Mouse (Mus musculus): ENCODE data around the gene Pax7. TPM values are rescaled to one million over a fixed set of nuclear protein-coding genes. Genes with fewer than 3 reads are reported as not detected.

Pax7 gene
- polyA plus RNA-seq, 1 experiment from 2014 or later = 2.2 TPM

GRCm38 (mm10) chr4:139822214-139823137, 10.9 kb downstream of the Pax7 start:
- no peak for ATAC-seq (ENCODE audit: low FRiP score)
- H3K4me1 ChIP-seq (replicated peaks; ENCODE audit: control insufficient read depth, insufficient read depth, low read length) = peaks cover 17% of the 10 kb centered on the region; the same call in 1 of the 2 replicates
- peaks cover 74% of the 10 kb centered on the region for H3K27me3 ChIP-seq (ENCODE audit: control insufficient read depth, insufficient read depth, low read length)
- peak overlapping the region; percentile 87 for H3K27ac ChIP-seq (ENCODE audit: low read depth, low read length)
- peak; percentile 58 for DNase-seq (ENCODE audit: low spot score)
- H3K36me3 ChIP-seq (ENCODE audit: control insufficient read depth, insufficient read depth, low read length) = no peaks in the 10 kb centered on the region
- no peaks in the 10 kb centered on the region for H3K9me3 ChIP-seq (ENCODE audit: control insufficient read depth, low read length)
- peak overlapping the region; percentile 65 for H3K9ac ChIP-seq (ENCODE audit: low read depth, low read length)
- WGBS = 1% methylated on average over 28 of the region's 28 CpGs
- H3K4me2 ChIP-seq (replicated peaks; ENCODE audit: low read depth, low read length) = peak overlapping the region; percentile 50
- H3K4me3 ChIP-seq (ENCODE audit: low read depth, low read length) = peak overlapping the region; percentile 23

GRCm38 (mm10) chr4:139821491-139822160, 11.7 kb downstream of the Pax7 start:
- H3K9ac ChIP-seq (ENCODE audit: low read depth, low read length) = peak overlapping the region; percentile 65
- under 1% methylated on average over 62 of the region's 65 CpGs for WGBS
- H3K27ac ChIP-seq (ENCODE audit: low read depth, low read length) = peak overlapping the region; percentile 87
- ATAC-seq (ENCODE audit: low FRiP score) (peak; percentile 56), DNase-seq (ENCODE audit: low spot score) (peak; percentile 85)
- H3K36me3 ChIP-seq (ENCODE audit: control insufficient read depth, insufficient read depth, low read length) = no peaks in the 10 kb centered on the region
- H3K9me3 ChIP-seq (ENCODE audit: control insufficient read depth, low read length) = no peaks in the 10 kb centered on the region
- peak overlapping the region; percentile 50 for H3K4me2 ChIP-seq (replicated peaks; ENCODE audit: low read depth, low read length)
- peaks cover 77% of the 10 kb centered on the region for H3K27me3 ChIP-seq (ENCODE audit: control insufficient read depth, insufficient read depth, low read length)
- H3K4me3 ChIP-seq (ENCODE audit: low read depth, low read length) = peak overlapping the region; percentile 23
- peaks cover 17% of the 10 kb centered on the region; the same call in 1 of the 2 replicates for H3K4me1 ChIP-seq (replicated peaks; ENCODE audit: control insufficient read depth, insufficient read depth, low read length)

- WGBS = under 1% methylated on average over 22 of the region's 22 CpGs
- Histone ChIP-seq H3K4me3 (ENCODE audit: low read depth, low read length) (peak overlapping the region; percentile 23), H3K36me3 (ENCODE audit: control insufficient read depth, insufficient read depth, low read length) (no peaks in the 10 kb centered on the region), H3K27me3 (ENCODE audit: control insufficient read depth, insufficient read depth, low read length) (peaks cover 78% of the 10 kb centered on the region), H3K4me1 (replicated peaks; ENCODE audit: control insufficient read depth, insufficient read depth, low read length) (peaks cover 17% of the 10 kb centered on the region; the same call in 1 of the 2 replicates), H3K27ac (ENCODE audit: low read depth, low read length) (peak overlapping the region; percentile 87), H3K9ac (ENCODE audit: low read depth, low read length) (peak overlapping the region; percentile 65), H3K9me3 (ENCODE audit: control insufficient read depth, low read length) (no peaks in the 10 kb centered on the region), H3K4me2 (replicated peaks; ENCODE audit: low read depth, low read length) (peak overlapping the region; percentile 50)
- ATAC-seq (ENCODE audit: low FRiP score) (peak; percentile 10; the same call in 1 of the 2 replicates), DNase-seq (ENCODE audit: low spot score) (no peak)
Measured at GRCm38 (mm10) chr4:139821071-139821470, 12.3 kb downstream of the Pax7 start.

GRCm38 (mm10) chr4:139819411-139820030, 13.8 kb downstream of the Pax7 start:
- H3K9me3 ChIP-seq (ENCODE audit: control insufficient read depth, low read length) = no peaks in the 10 kb centered on the region
- H3K27ac ChIP-seq (ENCODE audit: low read depth, low read length) = no peak overlapping the region
- WGBS = 6% methylated on average over 9 of the region's 9 CpGs
- no peaks in the 10 kb centered on the region for H3K36me3 ChIP-seq (ENCODE audit: control insufficient read depth, insufficient read depth, low read length)
- no peak for ATAC-seq (ENCODE audit: low FRiP score)
- peak; percentile 35 for DNase-seq (ENCODE audit: low spot score)
- peaks cover 71% of the 10 kb centered on the region for H3K27me3 ChIP-seq (ENCODE audit: control insufficient read depth, insufficient read depth, low read length)
- H3K4me1 ChIP-seq (replicated peaks; ENCODE audit: control insufficient read depth, insufficient read depth, low read length) = peaks cover 17% of the 10 kb centered on the region; the same call in 1 of the 2 replicates
- 0 out of 2 replicates have a peak overlapping the region, but pooled peaks have one; percentile 11 for H3K9ac ChIP-seq (ENCODE audit: low read depth, low read length)
- H3K4me2 ChIP-seq (replicated peaks; ENCODE audit: low read depth, low read length) = 0 out of 2 replicates have a peak overlapping the region, but pooled peaks have one; percentile 7
- H3K4me3 ChIP-seq (ENCODE audit: low read depth, low read length) = no peak overlapping the region

GRCm38 (mm10) chr4:139818163-139818562, 15.2 kb downstream of the Pax7 start:
- Histone ChIP-seq H3K27ac (ENCODE audit: low read depth, low read length) (0 out of 2 replicates have a peak overlapping the region, but pooled peaks have one; percentile 20), H3K4me3 (ENCODE audit: low read depth, low read length) (no peak overlapping the region), H3K4me2 (replicated peaks; ENCODE audit: low read depth, low read length) (no peak overlapping the region)

GRCm38 (mm10) chr4:139813371-139813960, 19.9 kb downstream of the Pax7 start:
- WGBS = 27% methylated on average over 9 of the region's 9 CpGs
- H3K4me2 ChIP-seq (replicated peaks; ENCODE audit: low read depth, low read length) = no peak overlapping the region
- H3K4me1 ChIP-seq (replicated peaks; ENCODE audit: control insufficient read depth, insufficient read depth, low read length) = peaks cover 18% of the 10 kb centered on the region
- no peak for ATAC-seq (ENCODE audit: low FRiP score)
- no peak overlapping the region for H3K4me3 ChIP-seq (ENCODE audit: low read depth, low read length)
- H3K27me3 ChIP-seq (ENCODE audit: control insufficient read depth, insufficient read depth, low read length) = peaks cover 73% of the 10 kb centered on the region
- no peak overlapping the region for H3K9ac ChIP-seq (ENCODE audit: low read depth, low read length)
- H3K36me3 ChIP-seq (ENCODE audit: control insufficient read depth, insufficient read depth, low read length) = no peaks in the 10 kb centered on the region
- DNase-seq (ENCODE audit: low spot score) = no peak
- H3K9me3 ChIP-seq (ENCODE audit: control insufficient read depth, low read length) = no peaks in the 10 kb centered on the region
- H3K27ac ChIP-seq (ENCODE audit: low read depth, low read length) = no peak overlapping the region

More at GRCm38 (mm10) chr4:139818163-139818562, 15.2 kb downstream of the Pax7 start:
- ATAC-seq (ENCODE audit: low FRiP score) (0 out of 2 replicates have a peak, but pooled peaks have one; percentile 11), DNase-seq (ENCODE audit: low spot score) (peak; percentile 39)
- Histone ChIP-seq H3K9me3 (ENCODE audit: control insufficient read depth, low read length) (no peaks in the 10 kb centered on the region), H3K27me3 (ENCODE audit: control insufficient read depth, insufficient read depth, low read length) (peaks cover 73% of the 10 kb centered on the region), H3K4me1 (replicated peaks; ENCODE audit: control insufficient read depth, insufficient read depth, low read length) (peaks cover 15% of the 10 kb centered on the region), H3K9ac (ENCODE audit: low read depth, low read length) (0 out of 2 replicates have a peak overlapping the region, but pooled peaks have one; percentile 27), H3K36me3 (ENCODE audit: control insufficient read depth, insufficient read depth, low read length) (no peaks in the 10 kb centered on the region)
- whole genome bisulfite sequencing = 5% methylated on average over 6 of the region's 7 CpGs

- Histone ChIP-seq H3K36me3 (ENCODE audit: control insufficient read depth, insufficient read depth, low read length) (no peaks in the 10 kb centered on the region), H3K4me3 (ENCODE audit: low read depth, low read length) (no peak overlapping the region), H3K27ac (ENCODE audit: low read depth, low read length) (peak overlapping the region; percentile 77; the same call in 1 of the 2 replicates), H3K9ac (ENCODE audit: low read depth, low read length) (no peak overlapping the region), H3K9me3 (ENCODE audit: control insufficient read depth, low read length) (no peaks in the 10 kb centered on the region), H3K4me2 (replicated peaks; ENCODE audit: low read depth, low read length) (no peak overlapping the region), H3K4me1 (replicated peaks; ENCODE audit: control insufficient read depth, insufficient read depth, low read length) (peaks cover 15% of the 10 kb centered on the region), H3K27me3 (ENCODE audit: control insufficient read depth, insufficient read depth, low read length) (peaks cover 59% of the 10 kb centered on the region)
- WGBS = 47% methylated on average over 4 of the region's 4 CpGs
- no peak for DNase-seq (ENCODE audit: low spot score)
- ATAC-seq (ENCODE audit: low FRiP score) = no peak
Measured at GRCm38 (mm10) chr4:139811901-139812300, 21.4 kb downstream of the Pax7 start.

- Histone ChIP-seq H3K27me3 (ENCODE audit: control insufficient read depth, insufficient read depth, low read length) (peaks cover 54% of the 10 kb centered on the region), H3K4me1 (replicated peaks; ENCODE audit: control insufficient read depth, insufficient read depth, low read length) (peaks cover 17% of the 10 kb centered on the region), H3K9me3 (ENCODE audit: control insufficient read depth, low read length) (no peaks in the 10 kb centered on the region), H3K9ac (ENCODE audit: low read depth, low read length) (no peak overlapping the region), H3K4me2 (replicated peaks; ENCODE audit: low read depth, low read length) (no peak overlapping the region), H3K27ac (ENCODE audit: low read depth, low read length) (peak overlapping the region; percentile 77), H3K4me3 (ENCODE audit: low read depth, low read length) (no peak overlapping the region), H3K36me3 (ENCODE audit: control insufficient read depth, insufficient read depth, low read length) (no peaks in the 10 kb centered on the region)
- 9% methylated on average over 5 of the region's 5 CpGs for WGBS
- ATAC-seq (ENCODE audit: low FRiP score) = 0 out of 2 replicates have a peak, but pooled peaks have one; percentile 25
- no peak for DNase-seq (ENCODE audit: low spot score)
Measured at GRCm38 (mm10) chr4:139811475-139811874, 21.9 kb downstream of the Pax7 start.
